Mouse (Mus musculus) testis, adult 2 months (tissue): Measurements from ENCODE around the gene Siah2. TPM values are rescaled to one million over a fixed set of nuclear protein-coding genes. Genes with fewer than 3 reads are reported as not detected.

Experiments used
- H3K27ac ChIP-seq: fragments of 200-500 bp; 2 replicates; pipeline ENCODE4 v1.5.1; 2012; ENCODE audit warnings: low read depth, low read length; ENCODE audit not compliant: control insufficient read depth, insufficient read depth
- H3K27me3 ChIP-seq: fragments of 200-500 bp; 2 replicates; pipeline ENCODE4 v1.6.1; 2012; ENCODE audit warnings: mild to moderate bottlenecking, low read length, moderate library complexity; ENCODE audit not compliant: control insufficient read depth, insufficient read depth
- H3K36me3 ChIP-seq: fragments of 200-500 bp; 2 replicates; pipeline ENCODE4 v1.6.1; 2012; ENCODE audit warnings: mild to moderate bottlenecking, low read length; ENCODE audit not compliant: control insufficient read depth, insufficient read depth
- H3K4me1 ChIP-seq: fragments of 200-500 bp; 2 replicates; pipeline ENCODE4 v1.6.1; 2012; ENCODE audit warnings: low read length; ENCODE audit not compliant: control insufficient read depth, insufficient read depth
- H3K4me3 ChIP-seq: fragments of 200-500 bp; 2 replicates; pipeline ENCODE4 v1.5.1; 2012; ENCODE audit warnings: low read depth, mild to moderate bottlenecking, low read length, moderate library complexity, mixed read lengths; ENCODE audit not compliant: control insufficient read depth
- CTCF ChIP-seq: fragments of 200-500 bp; IDR thresholded peaks from 2 replicates; pipeline ENCODE4 v1.5.1; 2012; ENCODE audit warnings: low read depth, mild to moderate bottlenecking, inconsistent platforms, low read length, moderate library complexity; ENCODE audit not compliant: control insufficient read depth, insufficient read depth, insufficient replicate concordance
- POLR2A ChIP-seq: fragments of 200-500 bp; IDR thresholded peaks from 2 replicates; pipeline ENCODE4 v1.6.1; 2012; ENCODE audit warnings: low read depth, mild to moderate bottlenecking, inconsistent platforms, low read length, moderate library complexity; ENCODE audit not compliant: control insufficient read depth
- polyA plus RNA-seq: library from polyadenylated mRNA; depleted of rRNA; stranded (reverse); fragments of >200 nt; gene quantifications from 2 replicates; pipeline ENCODE4 v1.2.3, GENCODE M21; 2012

The Siah2 gene
- polyA plus RNA-seq, 1 experiment = 136 TPM

DNA sequence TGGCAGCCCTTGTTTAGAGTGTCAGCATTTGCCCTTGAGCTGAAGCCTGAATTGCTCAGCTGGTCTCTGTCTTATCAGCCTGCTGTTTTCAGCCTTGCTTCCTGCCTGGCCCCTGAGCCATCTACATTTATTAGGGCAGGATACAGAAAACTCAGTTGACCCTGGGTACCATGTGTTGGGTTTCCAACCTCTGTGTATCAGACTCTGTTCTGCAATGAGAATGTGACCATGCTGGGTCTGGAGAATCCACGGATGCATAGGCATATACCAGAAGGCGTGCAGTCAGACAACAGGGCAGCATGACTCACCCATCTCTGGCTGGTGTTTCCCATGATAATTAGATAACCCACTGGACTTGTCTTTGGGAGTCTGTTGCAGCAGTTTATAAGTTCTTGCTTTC, 21.8 kb upstream of the Siah2 start:
- no peak for TF ChIP-seq CTCF
- TF ChIP-seq POLR2A = no peak
- Histone ChIP-seq H3K27me3 (no peaks in the 10 kb centered on the region), H3K27ac (no peak overlapping the region), H3K4me1 (no peaks in the 10 kb centered on the region), H3K36me3 (no peaks in the 10 kb centered on the region), H3K4me3 (no peak overlapping the region)

DNA sequence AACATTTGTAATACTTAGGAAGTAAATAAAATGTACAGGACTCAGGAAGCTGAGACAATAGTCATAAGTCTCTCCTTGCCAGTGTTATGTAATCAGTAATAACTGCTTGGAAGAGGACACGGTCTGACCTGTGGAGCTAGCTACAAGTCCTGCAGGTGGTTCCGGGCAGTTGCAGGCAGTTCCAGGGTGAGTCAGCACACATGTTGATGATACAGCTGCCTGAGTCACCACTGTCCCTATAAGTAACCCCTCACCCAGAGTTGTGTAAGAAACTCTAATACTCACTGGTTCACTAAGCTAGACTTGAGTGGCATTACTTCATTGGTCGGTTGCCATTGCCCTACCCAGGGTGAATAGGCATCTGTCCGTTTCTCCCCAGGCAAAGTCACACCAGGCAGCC, 21.0 kb upstream of the Siah2 start:
- H3K27ac ChIP-seq = no peak overlapping the region
- H3K4me3 ChIP-seq = no peak overlapping the region
- H3K4me1 ChIP-seq = no peaks in the 10 kb centered on the region
- TF ChIP-seq CTCF (no peak), POLR2A (no peak)
- H3K27me3 ChIP-seq = no peaks in the 10 kb centered on the region
- H3K36me3 ChIP-seq = no peaks in the 10 kb centered on the region

DNA sequence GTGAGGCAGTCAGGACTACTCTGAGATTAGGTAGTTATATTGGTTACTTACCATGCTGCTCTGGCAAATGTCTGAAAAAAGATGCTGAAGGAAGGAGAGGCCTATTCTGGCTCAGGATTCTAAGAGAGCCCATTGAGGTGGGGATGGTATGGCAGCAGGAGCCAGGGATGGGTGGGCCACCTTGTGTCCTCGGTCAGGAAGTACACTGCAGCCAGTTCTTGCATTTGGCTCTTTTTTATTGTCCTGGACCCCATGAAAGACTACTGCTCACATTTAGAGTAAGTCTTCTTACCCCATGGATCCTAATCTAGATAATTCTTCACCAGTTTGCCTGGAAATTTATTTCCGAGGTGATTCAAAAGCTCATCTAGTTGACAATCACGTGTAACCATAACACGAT, 12.3 kb upstream of the Siah2 start:
- no peaks in the 10 kb centered on the region for H3K27me3 ChIP-seq
- no peak overlapping the region for H3K4me3 ChIP-seq
- no peaks in the 10 kb centered on the region for H3K4me1 ChIP-seq
- H3K36me3 ChIP-seq = no peaks in the 10 kb centered on the region
- TF ChIP-seq CTCF (no peak), POLR2A (no peak)
- H3K27ac ChIP-seq = no peak overlapping the region

DNA sequence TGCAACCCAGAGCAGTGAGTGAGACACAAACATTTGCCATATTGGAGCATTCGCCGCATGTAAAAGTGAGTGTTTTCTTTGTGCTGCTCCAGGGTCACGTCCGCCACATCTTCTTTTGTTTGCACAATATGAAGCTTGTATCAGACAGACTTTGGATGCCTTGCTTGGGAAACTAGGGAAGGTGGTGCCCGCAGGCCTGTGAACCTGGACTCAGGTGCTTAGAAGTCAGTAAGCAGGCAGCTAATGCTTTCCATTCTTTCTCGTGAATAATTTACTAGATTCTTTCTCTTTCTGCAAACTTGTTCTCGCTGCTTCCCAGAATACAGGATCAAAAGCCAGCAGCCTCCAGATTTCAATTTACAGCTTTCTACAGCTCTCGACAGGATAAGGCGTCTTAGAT, 11.5 kb upstream of the Siah2 start:
- H3K4me1 ChIP-seq = no peaks in the 10 kb centered on the region
- H3K27ac ChIP-seq = no peak overlapping the region
- no peaks in the 10 kb centered on the region for H3K27me3 ChIP-seq
- H3K36me3 ChIP-seq = no peaks in the 10 kb centered on the region
- no peak overlapping the region for H3K4me3 ChIP-seq
- TF ChIP-seq CTCF (no peak), POLR2A (no peak)

DNA sequence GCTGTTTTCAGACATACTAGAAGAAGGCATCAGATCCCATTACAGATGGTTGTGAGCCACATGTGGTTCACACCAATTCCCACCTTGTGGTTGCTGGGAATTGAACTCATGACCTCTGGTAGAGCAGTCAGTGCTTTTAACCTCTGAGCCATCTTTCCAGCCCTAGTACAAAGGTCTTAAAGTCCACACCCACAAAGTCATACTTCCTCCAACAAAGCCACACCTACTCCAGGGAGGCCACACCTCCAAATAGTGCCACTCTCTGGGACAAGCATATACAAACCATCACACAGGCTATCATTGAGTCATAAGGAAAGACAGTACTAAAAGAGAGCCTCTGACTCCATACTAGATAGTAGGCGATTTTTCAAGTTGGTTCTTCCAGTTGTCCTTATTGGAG, 10.1 kb upstream of the Siah2 start:
- Histone ChIP-seq H3K36me3 (no peaks in the 10 kb centered on the region), H3K4me1 (no peaks in the 10 kb centered on the region), H3K27ac (no peak overlapping the region), H3K4me3 (no peak overlapping the region), H3K27me3 (no peaks in the 10 kb centered on the region)
- TF ChIP-seq CTCF (no peak), POLR2A (no peak)

DNA sequence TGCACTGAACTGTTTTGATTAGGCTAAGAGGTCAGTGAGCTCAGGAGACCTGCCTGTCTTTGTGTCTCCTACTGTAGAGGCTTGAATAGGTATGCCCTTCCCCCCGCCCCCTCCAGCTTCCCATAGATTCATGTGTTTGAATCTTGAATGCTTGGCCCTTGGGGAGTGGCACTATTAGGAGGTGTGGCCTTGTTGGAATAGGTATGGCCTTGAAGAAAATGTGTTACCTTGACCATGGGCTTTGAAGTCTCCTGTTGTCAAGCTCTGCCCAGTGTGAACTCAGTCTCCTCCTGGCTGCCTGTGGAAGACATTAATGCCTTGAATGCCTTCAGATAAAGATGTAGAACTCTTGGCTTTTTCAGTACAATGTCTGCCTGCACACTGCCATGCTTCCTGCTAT, 9.2 kb upstream of the Siah2 start:
- no peak for TF ChIP-seq POLR2A
- no peak for TF ChIP-seq CTCF
- no peak overlapping the region for H3K27ac ChIP-seq
- no peaks in the 10 kb centered on the region for H3K27me3 ChIP-seq
- no peak overlapping the region for H3K4me3 ChIP-seq
- no peaks in the 10 kb centered on the region for H3K36me3 ChIP-seq
- H3K4me1 ChIP-seq = no peaks in the 10 kb centered on the region

DNA sequence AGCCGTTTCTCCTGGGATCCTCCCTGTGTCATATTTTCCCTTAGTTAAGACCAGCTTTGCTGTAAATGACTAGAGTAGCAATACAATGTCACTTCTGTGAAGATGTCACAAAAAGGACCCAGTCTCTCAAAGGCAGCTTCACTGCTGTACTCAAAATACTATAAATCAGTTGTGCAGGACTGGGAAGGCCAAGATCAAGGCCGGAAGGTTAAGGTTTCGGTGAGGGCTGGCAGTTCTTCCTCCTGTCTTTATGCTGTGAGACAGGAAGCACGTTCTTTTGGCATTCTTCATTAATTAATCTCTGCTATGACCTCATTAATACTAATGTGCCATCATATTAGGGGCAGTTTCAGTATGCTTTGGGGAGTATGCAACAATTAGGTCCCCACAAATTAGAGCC, 5.7 kb upstream of the Siah2 start:
- Histone ChIP-seq H3K4me3 (no peak overlapping the region), H3K36me3 (no peaks in the 10 kb centered on the region), H3K4me1 (no peaks in the 10 kb centered on the region; the same call in 1 of the 2 replicates), H3K27ac (no peak overlapping the region), H3K27me3 (no peaks in the 10 kb centered on the region)
- no peak for TF ChIP-seq CTCF
- no peak for TF ChIP-seq POLR2A

DNA sequence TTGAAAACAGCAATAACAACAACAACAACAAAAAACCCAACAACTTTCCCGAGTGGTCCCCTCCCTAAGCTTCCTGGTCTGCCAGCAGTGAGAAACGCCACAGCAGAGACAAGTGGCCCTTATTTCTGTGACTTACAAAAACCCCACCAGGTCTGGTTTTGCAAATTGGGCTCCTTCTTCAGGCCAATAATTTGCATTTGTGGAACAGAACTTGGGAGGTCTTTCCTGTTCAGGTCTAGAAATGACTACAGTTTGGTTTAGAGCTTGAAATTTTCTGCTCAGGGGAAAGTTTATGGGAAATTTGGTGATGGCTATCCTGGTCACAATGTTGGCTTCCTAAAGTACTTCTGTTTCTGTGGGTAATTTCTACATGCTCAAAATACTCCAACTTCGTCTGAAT, 4.6 kb upstream of the Siah2 start:
- H3K27ac ChIP-seq = no peak overlapping the region
- no peaks in the 10 kb centered on the region; the same call in 1 of the 2 replicates for H3K4me1 ChIP-seq
- no peak for TF ChIP-seq POLR2A
- no peak for TF ChIP-seq CTCF
- H3K27me3 ChIP-seq = no peaks in the 10 kb centered on the region
- no peaks in the 10 kb centered on the region for H3K36me3 ChIP-seq
- no peak overlapping the region for H3K4me3 ChIP-seq
